Mouse (Mus musculus) urinary bladder, postnatal 4 days (tissue): ENCODE data around the gene Lrp1.

Experiments used
- DNase-seq, 2 experiments: peaks; one replicate each; pipeline ENCODE4 v3.0.0; 2021 to 2022; ENCODE audit warnings: low spot score in 2 of 2

Lrp1 gene

GRCm38 (mm10) chr10:127520714-127521357 is 100.1 kb downstream of the Lrp1 start:
- no peak for DNase-seq

DNA sequence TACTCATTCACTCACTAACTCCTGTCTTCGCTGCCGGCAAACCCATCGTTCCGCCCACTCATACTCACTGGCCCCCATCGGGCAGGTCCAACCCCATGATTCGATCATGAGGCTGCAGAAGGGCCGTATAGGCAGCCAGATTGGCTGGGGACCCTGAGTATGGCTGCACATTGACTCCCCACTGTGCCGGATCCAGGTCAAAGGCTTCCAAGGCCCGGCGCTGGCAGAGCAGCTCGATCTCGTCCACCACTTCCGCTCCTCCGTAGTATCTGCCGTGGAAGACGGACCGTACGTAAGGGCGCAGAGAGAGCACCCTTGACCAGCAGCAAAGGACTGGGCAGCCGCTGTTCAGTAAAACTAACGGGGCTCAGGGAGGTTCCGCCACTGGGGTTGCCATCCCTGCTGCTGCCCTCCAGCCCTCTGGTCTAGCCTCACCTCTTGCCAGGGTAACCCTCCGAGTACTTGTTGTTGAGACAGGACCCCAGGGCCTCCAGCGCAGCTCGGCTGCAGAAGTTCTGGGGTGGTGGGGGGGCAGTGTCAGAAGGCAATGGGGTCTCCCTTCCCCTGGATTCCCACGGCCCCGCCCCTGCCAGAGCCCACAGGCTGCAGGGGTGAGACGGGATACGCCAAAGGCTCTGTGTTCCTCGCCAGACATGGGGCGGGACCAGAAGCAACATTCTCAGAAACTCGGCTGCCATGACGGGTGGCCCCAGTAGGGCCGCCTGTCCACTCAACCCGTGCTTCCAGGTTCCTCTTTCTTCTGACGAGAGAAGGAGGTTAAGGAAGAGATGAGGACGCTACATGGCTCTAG is 100.8 kb downstream of the Lrp1 start:
- DNase-seq: no peak

DNA sequence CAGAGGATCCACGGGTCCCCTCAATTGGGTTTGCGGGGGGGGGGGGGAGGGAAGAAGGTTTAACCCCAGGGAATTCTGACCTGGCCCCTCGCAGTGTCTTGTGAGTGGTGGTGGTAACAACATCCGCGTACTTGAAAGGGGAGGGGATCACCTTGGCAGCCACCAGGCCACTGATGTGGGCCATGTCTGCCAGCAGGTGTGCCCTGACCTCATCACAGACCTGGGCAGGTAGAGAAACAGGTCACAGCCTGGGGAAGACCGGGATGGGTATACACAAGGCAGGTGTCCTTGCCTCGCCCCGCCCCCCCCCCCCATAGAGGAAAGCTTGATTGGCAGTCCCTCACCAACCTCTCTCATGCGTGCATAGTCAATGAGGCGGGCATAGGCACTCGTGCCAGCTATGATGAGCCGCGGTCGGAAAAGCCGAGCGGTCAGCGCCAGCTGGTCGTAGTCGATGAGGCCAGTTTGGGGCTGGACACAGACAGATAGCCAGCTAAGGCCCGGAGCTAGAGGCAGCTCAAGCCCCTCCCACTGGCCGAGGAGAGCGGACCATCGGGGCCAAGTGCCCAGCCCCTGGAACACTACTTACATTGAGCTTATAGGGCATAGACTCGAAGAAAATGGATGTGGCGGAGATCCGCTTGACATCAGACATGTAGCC is 101.8 kb downstream of the Lrp1 start:
- no peak for DNase-seq

DNA sequence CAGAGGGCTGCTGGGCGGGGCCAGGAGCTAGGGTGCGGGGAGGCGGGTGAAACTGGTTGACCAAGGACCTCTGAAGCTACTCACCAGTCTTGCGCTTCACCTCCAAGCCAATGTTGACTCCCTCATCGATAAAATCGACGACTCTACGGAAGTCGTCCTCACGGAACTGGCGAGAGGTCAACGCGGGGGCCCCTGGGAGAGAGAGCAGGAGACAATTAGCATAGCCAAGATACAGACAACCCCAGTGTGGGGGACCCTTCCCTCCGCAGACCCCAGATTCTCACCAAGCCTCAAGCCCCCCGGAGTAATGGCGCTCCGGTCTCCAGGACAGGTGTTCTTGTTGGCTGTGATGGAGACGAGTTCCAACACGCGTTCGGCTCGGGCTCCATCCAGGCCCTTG is 103.0 kb downstream of the Lrp1 start:
- no peak for DNase-seq

GRCm38 (mm10) chr10:127516576-127517260 is 104.2 kb downstream of the Lrp1 start:
- DNase-seq: peak in 1 of 2 experiments; percentile 28

DNA sequence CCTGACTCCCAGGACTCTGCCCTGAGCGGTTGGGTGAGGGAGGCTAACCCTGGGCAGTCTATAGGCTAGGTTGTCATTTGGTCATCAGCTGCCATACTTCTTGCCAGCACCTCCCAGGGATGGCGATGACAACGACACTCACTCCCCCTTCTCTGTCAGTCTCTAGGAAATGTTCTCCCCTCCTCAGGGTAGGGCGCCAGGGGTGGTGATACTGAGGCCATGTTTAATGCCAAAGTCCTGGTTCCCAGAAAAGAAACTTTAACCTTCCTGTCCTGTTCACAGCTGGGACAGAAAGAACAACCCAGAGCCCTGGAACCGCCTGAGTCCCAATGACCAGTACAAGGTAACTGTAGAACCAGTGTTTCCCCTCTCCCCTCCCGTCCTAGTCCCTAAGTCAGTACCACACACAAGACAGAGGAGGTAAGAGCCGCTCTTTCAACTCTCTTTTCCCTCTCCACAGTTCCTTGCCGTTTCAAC is 104.9 kb downstream of the Lrp1 start:
- DNase-seq: no peak

DNA sequence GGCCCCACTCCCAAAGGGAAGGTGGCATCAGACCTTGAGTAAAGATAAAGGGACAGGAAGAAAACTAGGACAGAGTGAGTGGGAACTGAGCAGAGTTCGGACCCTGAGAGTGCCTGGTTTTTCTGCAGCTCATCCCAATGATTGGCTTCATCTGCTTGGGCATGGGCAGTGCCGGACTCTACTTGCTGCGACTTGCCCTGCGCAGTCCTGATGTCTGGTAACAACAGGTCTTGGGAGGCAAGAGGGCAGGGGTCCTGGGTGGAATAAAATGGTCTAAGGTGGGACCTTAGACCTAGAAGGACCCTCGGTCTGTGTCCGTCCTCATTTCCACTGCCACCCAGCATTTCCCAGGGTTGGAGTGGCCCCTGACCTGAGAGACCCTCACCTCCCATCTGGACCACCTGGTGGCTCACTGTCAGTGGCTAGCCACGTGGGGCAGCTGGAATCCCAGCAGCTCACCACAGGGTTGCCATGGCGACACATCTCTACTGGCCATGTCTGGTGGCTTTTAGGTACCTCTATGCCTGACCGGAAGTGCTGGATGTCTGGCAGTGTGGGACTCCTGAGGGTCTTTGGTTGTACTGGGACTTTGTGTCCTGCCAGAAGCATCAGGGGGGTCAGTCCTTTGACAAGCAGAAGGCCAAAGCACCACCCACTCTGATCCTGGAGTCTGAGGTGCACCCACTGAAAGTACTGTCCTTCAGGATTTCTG is 105.5 kb downstream of the Lrp1 start:
- DNase-seq: no peak

- DNase-seq: peak in 1 of 2 experiments; percentile 47
These were observed 106.2 kb downstream of the Lrp1 start, which contains the start of gene Ndufa4l2 for GRCm38 (mm10) chr10:127514764-127515163. Gene Ndufa4l2, plus strand, starts transcription at chr10:127514967.

- no peak for DNase-seq
These were observed 106.7 kb downstream of the Lrp1 start for GRCm38 (mm10) chr10:127514111-127514698.

- no peak for DNase-seq
These were observed 107.4 kb downstream of the Lrp1 start for GRCm38 (mm10) chr10:127513501-127514091.

DNA sequence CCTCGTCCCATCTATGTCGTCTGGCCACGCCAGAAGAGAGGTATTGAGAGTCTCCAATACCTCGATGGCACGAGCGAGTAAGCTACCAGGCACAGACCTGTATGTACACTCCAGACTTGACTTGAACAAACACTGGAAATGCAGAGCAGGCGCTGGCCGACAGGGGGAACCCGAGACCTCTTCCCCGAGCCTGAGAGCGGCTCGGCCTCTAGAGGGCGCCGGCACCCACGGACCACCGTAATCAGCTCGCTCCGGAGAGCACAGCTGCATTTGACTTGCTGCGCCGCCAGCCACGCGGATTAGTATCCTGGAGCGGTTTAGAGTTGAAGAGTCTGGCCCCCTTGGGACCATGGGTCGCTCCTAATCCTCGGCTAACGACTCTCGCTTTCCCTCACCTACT is 108.1 kb downstream of the Lrp1 start:
- DNase-seq: peak; percentile 85 to 94

GRCm38 (mm10) chr10:127512307-127512666 is 108.7 kb downstream of the Lrp1 start:
- no peak for DNase-seq

GRCm38 (mm10) chr10:127511634-127512306 is 109.2 kb downstream of the Lrp1 start:
- DNase-seq: no peak

DNA sequence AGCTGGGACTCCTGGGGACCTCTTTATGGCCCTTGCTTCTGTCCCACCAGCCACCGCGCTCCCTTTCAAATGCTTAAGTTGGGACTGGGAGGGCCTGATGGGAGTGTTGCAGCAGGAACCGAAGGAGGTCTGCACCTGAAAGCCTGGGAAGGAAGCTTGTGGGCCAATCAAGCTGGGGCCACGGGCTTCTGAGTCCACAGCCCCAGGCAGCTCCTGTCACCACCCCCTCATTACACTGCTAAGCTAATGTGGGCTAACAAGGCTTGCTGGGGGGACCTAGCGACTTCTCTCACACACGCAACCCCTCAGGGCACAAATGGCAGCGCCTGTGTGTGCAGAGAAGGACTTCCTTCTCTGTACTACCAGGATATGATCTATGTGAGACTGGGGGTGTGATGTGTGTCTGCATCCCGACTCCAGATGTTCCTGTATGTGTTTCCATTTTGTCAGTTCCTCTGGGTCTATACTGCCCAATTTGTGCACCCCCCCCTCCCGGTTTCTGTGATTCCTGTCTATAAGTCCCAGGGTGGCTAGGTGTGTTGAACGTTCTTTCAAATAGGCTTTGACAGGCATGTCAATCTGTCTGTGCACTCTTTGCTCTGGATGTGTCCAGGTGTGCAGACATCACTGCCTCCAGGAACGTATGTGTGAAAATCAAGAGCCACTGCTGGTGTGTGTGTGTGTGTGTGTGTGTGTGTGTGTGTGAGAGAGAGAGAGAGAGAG is 109.9 kb downstream of the Lrp1 start:
- DNase-seq: no peak

DNA sequence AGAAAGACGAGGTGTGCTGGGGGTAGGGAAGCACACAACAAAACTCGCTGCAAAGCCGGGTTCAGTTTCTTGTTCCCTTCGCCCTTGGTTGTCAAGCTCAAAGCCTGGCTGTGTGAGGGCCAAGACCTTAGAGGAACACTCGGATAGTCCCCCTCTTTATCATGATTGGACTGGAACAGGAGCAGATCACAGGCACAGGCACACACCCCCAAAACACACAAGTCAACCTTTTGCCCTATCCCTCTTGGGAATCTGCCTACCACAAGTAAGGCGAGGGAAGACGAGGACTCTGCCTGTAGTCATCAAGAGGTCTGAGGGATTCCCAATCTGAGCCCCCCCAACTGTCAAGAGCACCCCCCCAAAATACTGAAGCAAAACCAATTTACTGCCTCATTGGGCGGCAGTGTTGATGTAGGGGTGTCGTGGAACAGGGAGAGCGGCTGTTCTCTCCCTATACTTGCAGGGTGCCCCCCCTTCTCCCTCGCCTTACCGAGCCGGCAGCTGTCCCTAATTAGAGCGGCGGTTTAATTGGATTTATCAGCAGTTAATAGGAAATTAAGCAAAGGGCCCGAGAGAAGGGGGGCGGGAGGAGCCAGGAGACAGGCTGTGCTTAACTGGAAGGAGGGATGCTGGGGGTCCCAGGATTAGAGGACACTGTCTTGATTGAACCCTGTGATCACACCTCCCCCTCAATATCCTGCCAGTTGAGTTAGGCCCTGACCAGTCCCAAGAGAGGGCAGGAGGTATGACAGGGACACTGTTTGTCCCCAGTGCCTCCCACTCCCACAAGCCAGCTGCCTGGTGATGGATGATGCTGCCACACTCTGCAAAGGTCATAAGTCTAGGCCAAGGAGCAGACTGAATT is 110.9 kb downstream of the Lrp1 start:
- DNase-seq: no peak

DNA sequence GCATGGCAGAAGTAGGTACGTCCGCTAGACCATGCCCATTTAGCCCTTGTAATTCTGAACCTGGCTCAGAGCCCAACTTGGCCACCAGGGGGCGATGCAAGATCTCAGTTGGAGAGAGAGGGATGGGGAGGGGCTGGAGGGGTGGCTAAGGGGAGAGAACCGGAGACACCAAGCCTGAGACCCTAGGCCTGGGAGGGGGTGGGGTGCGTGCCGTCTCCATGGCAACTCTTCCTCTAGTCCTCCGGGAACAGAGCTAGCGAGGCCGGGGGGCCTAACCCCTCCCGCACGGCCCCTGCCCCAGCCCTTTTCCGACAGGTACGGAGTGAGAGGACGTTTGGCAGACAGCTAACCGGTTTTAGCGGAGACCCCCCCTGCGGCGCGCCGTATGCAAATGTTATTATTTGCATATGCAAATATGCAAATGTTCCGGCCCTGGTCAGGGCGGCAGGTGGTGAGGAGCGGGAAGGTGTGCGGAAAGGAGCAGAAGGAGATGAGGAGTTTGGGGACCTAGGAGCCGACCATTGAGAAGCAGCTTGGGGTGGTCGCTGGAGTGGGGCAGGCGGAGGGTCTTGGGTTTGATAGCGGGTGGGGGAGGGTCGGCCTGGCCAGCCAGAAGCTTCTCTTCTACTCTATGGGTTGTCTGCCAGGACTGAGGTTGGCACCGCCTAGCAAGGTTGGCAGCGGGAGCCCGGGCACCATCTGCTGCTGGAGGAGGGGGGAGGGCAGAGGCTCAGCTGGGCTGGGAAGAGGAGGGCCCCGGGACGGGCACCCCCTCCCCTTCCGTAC is 111.7 kb downstream of the Lrp1 start:
- peak; percentile 69 to 89 for DNase-seq

GRCm38 (mm10) chr10:127508239-127508638 is 112.7 kb downstream of the Lrp1 start:
- DNase-seq: peak; percentile 64 to 77
